Mouse (Mus musculus) liver, embryonic 14.5 days (tissue): ENCODE results near the gene Irs2.

Experiments used
- CTCF ChIP-seq: IDR thresholded peaks from 2 replicates; pipeline ENCODE4 v1.5.1; 2016; ENCODE audit warnings: antibody characterized with exemption, low read depth, control low read depth
- EP300 ChIP-seq: IDR thresholded peaks from 2 replicates; pipeline ENCODE4 v1.6.1; 2016; ENCODE audit warnings: antibody characterized with exemption, low read depth

- no peak for TF ChIP-seq CTCF
- TF ChIP-seq EP300 = no peak
Observed at GRCm38 (mm10) chr8:11003917-11004470, 4.3 kb downstream of the Irs2 start.
